Mouse (Mus musculus): Measurements from ENCODE around the gene Msantd3. TPM values are rescaled to one million over a fixed set of nuclear protein-coding genes. Genes with fewer than 3 reads are reported as not detected.

Msantd3 gene
- total and polyA plus RNA-seq, 3 experiments, result not detected

- no peak for TF ChIP-seq NRF1 (IDR thresholded peaks at IDR 0.05; ENCODE audit: low read depth, low read length)
- TF ChIP-seq TBP (conservative IDR thresholded peaks at IDR 0.05; ENCODE audit: low read depth, low read length), result no peak
- no peak for TF ChIP-seq GABPA (IDR thresholded peaks at IDR 0.05; ENCODE audit: insufficient replicate concordance, low read depth, low read length)
- no peak for TF ChIP-seq ETS1 (conservative IDR thresholded peaks at IDR 0.05; ENCODE audit: low read depth, low read length)
- no peak for TF ChIP-seq EP300 (IDR thresholded peaks at IDR 0.05; ENCODE audit: low read length)
- no peak for TF ChIP-seq CTCF (conservative IDR thresholded peaks at IDR 0.05 in 1 of 2, IDR thresholded peaks at IDR 0.05 in 1 of 2; ENCODE audit: low read depth in 2 of 2, low read length in 2 of 2)
- TF ChIP-seq SIN3A (IDR thresholded peaks at IDR 0.05; ENCODE audit: low read length), result no peak
- no peak for TF ChIP-seq ZC3H11A (IDR thresholded peaks at IDR 0.05; ENCODE audit: low read depth, low read length)
- TF ChIP-seq ZKSCAN1 (IDR thresholded peaks at IDR 0.05; ENCODE audit: borderline replicate concordance, low read depth, low read length), result no peak
- TF ChIP-seq POLR2AphosphoS2 (IDR thresholded peaks at IDR 0.05; ENCODE audit: low read depth, low read length), result no peak
- TF ChIP-seq USF1 (IDR thresholded peaks at IDR 0.05; ENCODE audit: low read depth, low read length), result no peak
- no peak for TF ChIP-seq MYC (IDR thresholded peaks at IDR 0.05; ENCODE audit: low read depth, low read length)
- Histone ChIP-seq H3K4me1 (ENCODE audit: control insufficient read depth in 1 of 2, insufficient read depth in 2 of 2) (peaks cover 2 to 12% of the 10 kb centered on the region in 2 experiments; a peak in 2 of 4 replicates), H3K4me2 (ENCODE audit: insufficient read depth, low read depth, poor library complexity, severe bottlenecking) (no peak overlapping the region), H3K9me3 (replicated peaks; ENCODE audit: low read length) (peaks cover 6% of the 10 kb centered on the region), H3K27ac (ENCODE audit: insufficient read depth, low read depth) (no peak overlapping the region), H3K36me3 (replicated peaks in 1 of 2; ENCODE audit: control insufficient read depth in 1 of 2, insufficient read depth in 1 of 2, low read length in 1 of 2) (no peaks in the 10 kb centered on the region), H3K4me3 (replicated peaks in 1 of 3; ENCODE audit: low read depth in 2 of 3, low read length in 2 of 3, poor library complexity in 1 of 3) (no peak overlapping the region), H3K9ac (ENCODE audit: insufficient read depth, low read depth) (no peak overlapping the region), H3K79me2 (replicated peaks; ENCODE audit: control insufficient read depth, extremely low read depth, insufficient read depth, poor library complexity, severe bottlenecking) (no peaks in the 10 kb centered on the region; the same call in 1 of the 2 replicates), H3K27me3 (replicated peaks) (no peaks in the 10 kb centered on the region)
- DNase-seq (ENCODE audit: extremely low read depth), result no peak
- in situ Hi-C loops (cut with MboI; ENCODE audit: low pct_ligation_motif_present, low pct_unique_long_range_greater_than_20kb, low sequenced_read_pairs) (no loop called here), dilution Hi-C loops (cut with MboI; ENCODE audit: extremely low pct_ligation_motif_present, extremely low pct_unique_long_range_greater_than_20kb, low sequenced_read_pairs) (no loop called here)
Observed at GRCm38 (mm10) chr4:48582941-48583340, 43.2 kb downstream of the Msantd3 start.

GRCm38 (mm10) chr4:48584421-48585240 is 44.9 kb downstream of the Msantd3 start, which contains the start of gene Tmeff1:
TSS of gene Tmeff1 (plus strand) at chr4:48585174.
- dilution Hi-C loops (cut with MboI; ENCODE audit: extremely low pct_ligation_motif_present, extremely low pct_unique_long_range_greater_than_20kb, low sequenced_read_pairs), result no loop called here
- H3K4me3 ChIP-seq (replicated peaks in 1 of 3; ENCODE audit: low read depth in 2 of 3, low read length in 2 of 3, poor library complexity in 1 of 3), result peak within 1 kb of the TSS; percentile 71 to 80 (median 72)

More at GRCm38 (mm10) chr4:48584421-48585240, 44.9 kb downstream of the Msantd3 start, which contains the start of gene Tmeff1:
- Histone ChIP-seq H3K9ac (ENCODE audit: insufficient read depth, low read depth) (peak within 1 kb of the TSS; percentile 63), H3K4me2 (ENCODE audit: insufficient read depth, low read depth, poor library complexity, severe bottlenecking) (peak within 1 kb of the TSS; percentile 77), H3K27ac (ENCODE audit: insufficient read depth, low read depth) (peak within 1 kb of the TSS; percentile 44), H3K27me3 (replicated peaks) (no peaks in the 10 kb centered on the region), H3K4me1 (ENCODE audit: control insufficient read depth in 1 of 2, insufficient read depth in 2 of 2) (peaks cover 2 to 22% of the 10 kb centered on the region in 2 experiments; a peak in 2 of 4 replicates), H3K9me3 (replicated peaks; ENCODE audit: low read length) (peaks cover 6% of the 10 kb centered on the region), H3K79me2 (replicated peaks; ENCODE audit: control insufficient read depth, extremely low read depth, insufficient read depth, poor library complexity, severe bottlenecking) (no peaks in the 10 kb centered on the region; the same call in 1 of the 2 replicates), H3K36me3 (replicated peaks in 1 of 2; ENCODE audit: control insufficient read depth in 1 of 2, insufficient read depth in 1 of 2, low read length in 1 of 2) (no peaks in the 10 kb centered on the region)
- no peak for TF ChIP-seq MAX (IDR thresholded peaks at IDR 0.05; ENCODE audit: low read length)
- TF ChIP-seq POLR2A (IDR thresholded peaks at IDR 0.05; ENCODE audit: low read depth, low read length), result peak; percentile 18; the same call in 1 of the 2 replicates
- no peak for DNase-seq (ENCODE audit: extremely low read depth)
- in situ Hi-C loops (cut with MboI; ENCODE audit: low pct_ligation_motif_present, low pct_unique_long_range_greater_than_20kb, low sequenced_read_pairs), result no loop called here

Data from CH12.LX (cell line).